Mouse (Mus musculus) G1E-ER4 (cell line): ENCODE data around the gene Mtif2. TPM values are rescaled to one million over a fixed set of nuclear protein-coding genes. Genes with fewer than 3 reads are reported as not detected.

Experiments
- GATA1 ChIP-seq: IDR thresholded peaks from one replicate; pipeline ENCODE4 v1.8.0; 2012; ENCODE audit warnings: low read length, inconsistent platforms
- polyA plus RNA-seq: library from polyadenylated mRNA; stranded (reverse); fragments of >175 nt; gene quantifications from 2 replicates; pipeline ENCODE4 v1.2.3, GENCODE M21; 2012

Mtif2 gene
- polyA plus RNA-seq, 1 experiment = 27.1 TPM

DNA sequence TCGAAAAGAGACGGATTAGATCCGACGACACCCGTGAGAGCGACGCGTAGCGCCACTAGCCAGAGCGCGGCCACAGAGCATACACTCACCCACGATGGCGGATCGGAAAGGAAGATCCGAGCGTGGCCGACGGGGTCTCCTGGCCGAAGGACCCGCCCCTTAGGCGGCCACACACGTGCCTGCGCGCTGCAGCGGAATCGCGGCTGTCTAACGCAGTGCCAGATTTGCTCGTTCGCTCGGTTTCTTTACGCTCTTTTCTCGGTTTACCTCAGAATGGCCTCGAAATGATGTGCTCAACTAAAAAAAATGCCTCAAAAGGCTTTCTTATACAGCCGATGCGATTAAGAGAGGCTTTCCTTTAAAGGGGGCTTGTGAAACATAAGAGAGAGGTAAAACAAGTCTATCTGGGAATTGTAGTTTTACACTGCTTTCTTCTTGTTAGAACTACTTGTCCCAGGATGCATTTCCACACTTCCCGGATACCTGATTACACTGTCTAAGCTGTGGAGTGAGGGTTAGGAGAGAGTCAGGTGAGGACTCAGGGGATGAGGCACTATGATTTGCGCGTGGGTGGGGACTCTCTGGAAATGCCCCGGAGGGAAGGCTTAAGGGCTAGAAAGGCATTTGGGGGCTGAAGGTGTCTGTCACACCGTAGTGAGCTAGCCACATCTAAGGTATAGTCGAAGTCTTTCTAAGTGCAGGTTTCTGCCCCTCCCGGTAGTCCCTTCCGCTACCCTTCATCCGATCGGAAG lies 21.7 kb downstream of the Mtif2 start, which contains the start of the genes Clhc1 and Rps27a:
Gene Clhc1, plus strand, starts transcription at position 199 of the 752 bp plus-strand sequence.
Gene Rps27a, minus strand, starts transcription at position 358 of the 752 bp plus-strand sequence.
- no peak for TF ChIP-seq GATA1

- no peak for TF ChIP-seq GATA1
Measured at GRCm38 (mm10) chr11:29548504-29549424, 22.6 kb downstream of the Mtif2 start.

GRCm38 (mm10) chr11:29549425-29549778 lies 23.2 kb downstream of the Mtif2 start:
- TF ChIP-seq GATA1 = no peak

DNA sequence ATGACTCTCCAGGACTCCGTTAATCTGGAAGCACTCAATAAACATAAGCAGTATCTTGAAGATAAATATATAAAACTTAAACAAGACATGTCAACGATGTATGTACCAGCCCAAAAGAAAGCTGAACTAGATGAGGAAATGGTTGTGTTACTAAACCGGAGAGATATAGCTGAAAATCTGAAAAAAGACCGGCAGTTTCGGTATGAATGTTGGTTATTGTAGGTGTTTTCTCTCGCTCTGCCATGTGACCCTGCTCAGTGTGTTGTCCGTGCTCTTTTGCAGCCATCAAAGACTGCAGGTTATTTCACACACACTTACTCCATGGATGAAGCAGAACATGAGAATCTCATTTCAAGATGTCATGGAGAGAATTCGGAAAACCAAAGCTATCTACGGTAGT lies 34.2 kb downstream of the Mtif2 start:
- TF ChIP-seq GATA1 = no peak

DNA sequence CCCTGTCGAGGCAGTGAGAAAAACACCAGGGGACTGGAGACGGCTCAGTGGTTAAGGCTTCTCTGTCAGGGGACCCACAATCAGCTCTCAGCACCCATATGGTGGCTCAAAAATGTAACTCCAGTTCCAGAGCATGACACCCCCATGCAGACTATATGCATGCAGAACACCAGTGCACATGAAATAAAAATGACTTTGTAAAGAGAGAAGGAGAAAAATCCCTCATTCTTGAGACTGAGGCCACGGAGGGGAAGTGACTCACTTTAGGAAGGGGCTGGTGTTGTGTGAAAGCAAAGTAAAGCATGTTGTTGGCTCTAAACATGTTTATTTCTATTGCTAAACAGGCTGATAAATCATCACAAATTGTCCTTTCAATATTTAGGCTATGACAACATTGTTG lies 34.8 kb downstream of the Mtif2 start:
- TF ChIP-seq GATA1 = no peak

DNA sequence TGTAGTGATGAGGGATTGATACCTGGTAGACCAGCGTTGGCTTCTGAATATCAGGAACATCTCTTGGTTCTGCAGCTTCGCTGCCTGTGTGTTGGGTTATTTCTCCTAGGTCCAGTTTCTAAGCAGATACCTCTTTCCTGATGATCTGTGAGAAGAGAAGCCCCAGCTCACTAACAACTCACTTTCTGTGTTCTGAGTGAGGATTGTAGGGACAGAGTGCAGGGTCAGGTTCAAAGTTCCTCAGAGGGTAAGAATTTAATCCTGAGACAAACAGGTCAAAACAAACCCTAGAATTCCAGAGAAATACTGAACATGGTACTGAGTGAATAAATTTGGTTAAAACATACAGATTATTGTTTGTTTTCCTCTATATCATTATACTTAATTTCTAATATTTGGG lies 37.2 kb downstream of the Mtif2 start:
- no peak for TF ChIP-seq GATA1

DNA sequence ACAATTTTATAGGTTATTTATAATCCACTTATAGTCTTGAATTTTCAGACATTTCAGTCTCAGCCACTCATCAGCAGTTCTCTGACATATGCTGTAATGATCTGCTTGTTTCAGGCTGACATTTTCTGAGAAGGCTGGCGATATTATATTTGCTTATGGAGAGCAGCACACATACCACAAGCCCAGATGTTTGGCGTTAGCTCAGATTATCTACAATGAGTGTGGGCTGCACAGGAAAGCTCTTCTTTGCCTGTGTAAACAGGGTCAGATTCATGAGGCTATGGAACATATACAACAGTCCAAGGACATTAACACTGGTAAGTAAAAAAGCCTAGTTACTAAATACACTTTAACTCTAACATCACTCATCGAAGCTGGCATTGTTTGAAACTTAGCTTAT lies 45.3 kb downstream of the Mtif2 start:
- TF ChIP-seq GATA1 = no peak

DNA sequence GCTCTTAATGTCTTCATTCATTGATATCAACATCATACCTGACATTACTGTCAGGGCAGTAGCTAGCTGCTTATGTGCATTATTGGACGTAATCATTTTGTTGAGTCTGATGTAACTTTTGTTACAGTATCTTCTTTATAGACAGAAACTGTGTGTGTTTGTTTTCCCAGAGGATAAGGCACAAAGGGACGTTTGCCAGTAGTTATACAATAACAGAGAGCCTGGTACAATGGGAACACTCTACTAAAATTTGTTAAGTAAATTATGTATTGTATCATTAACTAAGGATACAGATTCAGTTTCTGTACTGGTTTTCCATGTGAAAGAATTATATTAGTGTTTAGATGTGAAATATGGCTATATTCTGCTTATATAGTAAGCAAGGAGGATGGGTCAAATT lies 46.4 kb downstream of the Mtif2 start:
- no peak for TF ChIP-seq GATA1

- no peak for TF ChIP-seq GATA1
Measured at GRCm38 (mm10) chr11:29579610-29580009, 53.4 kb downstream of the Mtif2 start.

Other genes starting within 250 kb of the Mtif2 start
- 15.9 and 19.6 TPM in 2 replicates for gene Ccdc88a, start 152.8 kb upstream of the Mtif2 start, polyA plus RNA-seq
- gene Prorsd1, start 11.4 kb upstream of the Mtif2 start, polyA plus RNA-seq = 9.8 and 16.9 TPM in 2 replicates
- gene Clhc1, start 21.5 kb downstream of the Mtif2 start, polyA plus RNA-seq = not detected in 2 replicates
- 53.5 and 64.9 TPM in 2 replicates for gene Rps27a, start 21.7 kb downstream of the Mtif2 start, polyA plus RNA-seq
- 82.6 and 96.2 TPM in 2 replicates for gene Rtn4, start 166.5 kb downstream of the Mtif2 start, polyA plus RNA-seq